Comparison of ENCODE assay signal across 17 mouse cellular contexts in genomic region chr1:194424201-194424600, GRCm38 (mm10).
"Had no signal": no experiment of that assay in that cellular context is flagged by ENCODE, and none has a peak within 500 bp of the region (broad histone marks: within the 10 kb centered on the region; RNA-seq: fewer than 3 reads in every experiment).

No protein-coding gene starts in this region.

- DNase-seq: lung, adult 2 months; lung, postnatal 14 days; lung, postnatal 36 days; right cerebral cortex, postnatal 14 days; thymus, adult 2 months; thymus, postnatal 25 days; thymus, postnatal 4 days had no signal

- ATAC-seq: lung, postnatal 0 days; midbrain, embryonic 13.5 days; midbrain, embryonic 15.5 days had no signal

- H3K4me1 ChIP-seq: megakaryocyte, embryonic 14.5 days; midbrain, embryonic 13.5 days; midbrain, embryonic 15.5 days; neural tube, embryonic 12.5 days; stomach, embryonic 15.5 days had no signal

- H3K4me2 ChIP-seq: lung, embryonic 15.5 days; midbrain, embryonic 11.5 days; midbrain, embryonic 13.5 days; midbrain, embryonic 15.5 days; neural tube, embryonic 12.5 days; stomach, embryonic 15.5 days had no signal

- H3K36me3 ChIP-seq: lung, embryonic 15.5 days; midbrain, embryonic 13.5 days; midbrain, embryonic 15.5 days; neural tube, embryonic 12.5 days; stomach, embryonic 15.5 days had no signal

- H3K4me3 ChIP-seq: lung, embryonic 15.5 days; megakaryocyte, embryonic 14.5 days; midbrain, embryonic 13.5 days; midbrain, embryonic 15.5 days; neural tube, embryonic 12.5 days; stomach, embryonic 15.5 days had no signal

- H3K27me3 ChIP-seq: lung, embryonic 15.5 days; megakaryocyte, embryonic 14.5 days; midbrain, embryonic 13.5 days; midbrain, embryonic 15.5 days; neural tube, embryonic 12.5 days; stomach, embryonic 15.5 days had no signal

- H3K9me3 ChIP-seq: lung, embryonic 15.5 days; megakaryocyte, embryonic 14.5 days; midbrain, embryonic 13.5 days; midbrain, embryonic 15.5 days; neural tube, embryonic 12.5 days; stomach, embryonic 15.5 days had no signal

- H3K27ac ChIP-seq: lung, embryonic 15.5 days; macrophage; midbrain, embryonic 13.5 days; midbrain, embryonic 15.5 days; neural tube, embryonic 12.5 days; stomach, embryonic 15.5 days; stomach, postnatal 0 days had no signal

- H3K9ac ChIP-seq: lung, embryonic 15.5 days; midbrain, embryonic 13.5 days; midbrain, embryonic 15.5 days; neural tube, embryonic 12.5 days; stomach, embryonic 15.5 days had no signal
